Mouse (Mus musculus) ES-Bruce4 (cell line): ENCODE measurements around the gene Ypel1.

Experiments used
- EP300 ChIP-seq: IDR thresholded peaks from 2 replicates; pipeline ENCODE4 v1.6.1; 2011; ENCODE audit warnings: low read depth, low read length; ENCODE audit not compliant: insufficient read depth
- POLR2A ChIP-seq: IDR thresholded peaks from one replicate; pipeline ENCODE4 v1.8.1; 2011; ENCODE audit warnings: low read length; ENCODE audit not compliant: insufficient read depth

DNA sequence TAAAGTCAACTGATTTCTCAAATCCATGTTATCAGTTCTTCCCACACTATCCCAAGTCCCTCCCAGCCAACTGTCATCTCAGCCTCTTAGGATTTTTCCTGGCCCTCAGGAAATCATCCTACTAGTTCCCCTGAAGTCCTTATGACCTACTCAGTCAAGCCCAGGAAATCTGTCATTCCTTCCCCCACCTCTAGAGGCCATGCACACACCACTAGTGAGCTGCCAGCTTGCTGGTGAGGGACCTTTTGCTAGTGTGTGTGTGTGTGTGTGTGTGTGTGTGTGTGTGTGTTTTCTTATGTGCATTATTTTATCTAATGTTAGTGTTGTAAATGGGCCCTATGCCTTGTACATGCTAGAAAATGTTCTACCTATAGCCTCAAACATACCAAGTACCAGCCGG is 57.8 kb downstream of the Ypel1 start:
- TF ChIP-seq POLR2A = no peak
- no peak for TF ChIP-seq EP300
